Mouse (Mus musculus): ENCODE data around the gene Pnliprp2.

DNA sequence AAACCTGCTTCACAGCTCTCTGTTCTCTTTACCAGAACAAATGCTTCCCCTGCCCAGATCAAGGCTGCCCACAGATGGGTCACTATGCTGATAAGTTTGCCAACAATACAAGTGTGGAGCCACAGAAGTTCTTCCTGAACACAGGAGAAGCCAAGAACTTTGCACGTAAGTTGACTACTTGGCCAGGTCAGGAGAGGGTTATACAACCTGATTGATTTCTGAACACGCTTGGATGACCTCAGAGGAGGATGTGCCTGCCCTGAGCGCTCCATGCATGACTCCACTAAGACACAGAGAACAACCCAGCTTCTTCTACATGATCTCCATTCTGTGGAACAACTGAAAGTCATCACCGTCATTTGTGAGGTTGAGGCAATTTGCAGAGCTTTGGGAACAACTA is 21.4 kb upstream of the Pnliprp2 start:
- TF ChIP-seq CTCF (IDR thresholded peaks at IDR 0.05; ENCODE audit: borderline replicate concordance, extremely low read depth, insufficient read depth, insufficient read length) (no peak), POLR2A (IDR thresholded peaks at IDR 0.05; ENCODE audit: borderline replicate concordance, extremely low read depth, insufficient read depth, insufficient read length, poor library complexity, severe bottlenecking) (no peak)
